Mouse (Mus musculus) right cerebral cortex, postnatal 25 days (tissue): ENCODE results near the gene Gm20388.
A peak's percentile ranks its signal among the peaks of the same experiment; 100 is the strongest.

ENCODE experiments used
- DNase-seq: peaks from one replicate; pipeline ENCODE4 v3.0.0; 2022

Gm20388 gene

GRCm38 (mm10) chr8:122407678-122408077 is 2497.0 kb downstream of the Gm20388 start:
- DNase-seq: no peak

- DNase-seq: no peak
These were observed 2503.7 kb downstream of the Gm20388 start for GRCm38 (mm10) chr8:122414311-122414710.

GRCm38 (mm10) chr8:122415554-122415953 is 2504.9 kb downstream of the Gm20388 start:
- no peak for DNase-seq

- peak; percentile 42 for DNase-seq
These were observed 2509.4 kb downstream of the Gm20388 start for GRCm38 (mm10) chr8:122419881-122420555.

- DNase-seq: no peak
These were observed 2510.9 kb downstream of the Gm20388 start, which contains the start of gene Il17c for GRCm38 (mm10) chr8:122421376-122422070. Gene Il17c (plus strand): TSS chr8:122422020.

- DNase-seq: no peak
These were observed 2512.6 kb downstream of the Gm20388 start for GRCm38 (mm10) chr8:122423217-122423616.

- no peak for DNase-seq
These were observed 2513.0 kb downstream of the Gm20388 start for GRCm38 (mm10) chr8:122423659-122424058.

GRCm38 (mm10) chr8:122426145-122426544 is 2515.5 kb downstream of the Gm20388 start:
- DNase-seq: no peak

GRCm38 (mm10) chr8:122427607-122428006 is 2517.0 kb downstream of the Gm20388 start:
- DNase-seq: no peak

GRCm38 (mm10) chr8:122428163-122428562 is 2517.5 kb downstream of the Gm20388 start:
- no peak for DNase-seq

GRCm38 (mm10) chr8:122430058-122430636 is 2519.5 kb downstream of the Gm20388 start:
- no peak for DNase-seq

GRCm38 (mm10) chr8:122430646-122431045 is 2520.0 kb downstream of the Gm20388 start:
- no peak for DNase-seq

- no peak for DNase-seq
These were observed 2521.2 kb downstream of the Gm20388 start for GRCm38 (mm10) chr8:122431694-122432442.

GRCm38 (mm10) chr8:122432443-122433268 is 2522.0 kb downstream of the Gm20388 start, which contains the start of gene Cyba:
Gene Cyba (minus strand): TSS chr8:122432930.
- no peak for DNase-seq

GRCm38 (mm10) chr8:122433269-122433905 is 2522.7 kb downstream of the Gm20388 start:
- no peak for DNase-seq

- no peak for DNase-seq
These were observed 2524.7 kb downstream of the Gm20388 start for GRCm38 (mm10) chr8:122435375-122435774.

- DNase-seq: no peak
These were observed 2525.5 kb downstream of the Gm20388 start for GRCm38 (mm10) chr8:122436146-122436545.

- no peak for DNase-seq
These were observed 2526.0 kb downstream of the Gm20388 start for GRCm38 (mm10) chr8:122436586-122437125.

GRCm38 (mm10) chr8:122437708-122438331 is 2527.2 kb downstream of the Gm20388 start:
- no peak for DNase-seq

GRCm38 (mm10) chr8:122439336-122439735 is 2528.7 kb downstream of the Gm20388 start:
- DNase-seq: no peak

GRCm38 (mm10) chr8:122441326-122441725 is 2530.7 kb downstream of the Gm20388 start:
- DNase-seq: no peak
